Mouse (Mus musculus): ENCODE data around the gene Dhh. TPM values are rescaled to one million over a fixed set of nuclear protein-coding genes. Genes with fewer than 3 reads are reported as not detected.

Gene Dhh
- total and polyA plus RNA-seq, 2 experiments from 2014 or later = 0.68 to 0.85 TPM

DNA sequence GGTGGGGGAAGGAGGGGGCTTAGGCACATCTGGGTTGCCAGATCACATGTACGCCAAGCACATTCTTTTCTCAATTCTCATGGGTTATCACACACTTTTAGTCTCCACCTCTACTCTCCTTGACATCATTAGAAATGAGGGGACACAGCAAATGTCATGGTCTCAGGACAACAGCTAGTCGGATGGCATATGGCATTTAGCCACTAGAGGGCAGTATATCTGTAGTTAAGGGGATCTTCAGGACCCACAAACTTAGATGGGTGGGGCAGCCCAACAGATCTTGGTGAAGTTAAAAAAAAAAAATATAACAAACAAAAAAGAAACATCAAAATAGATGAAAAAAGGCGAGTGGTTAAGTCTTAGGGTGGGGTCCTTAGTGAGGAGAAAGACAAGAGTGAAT is 21.0 kb downstream of the Dhh start:
- Histone ChIP-seq H3K36me3 (ENCODE audit: insufficient read depth, low read length) (no peaks in the 10 kb centered on the region; the same call in 1 of the 2 replicates), H3K27me3 (ENCODE audit: insufficient read depth, low read length) (no peaks in the 10 kb centered on the region), H3K4me3 (ENCODE audit: low read length) (no peak overlapping the region), H3K9ac (replicated peaks; ENCODE audit: low read length) (no peak overlapping the region), H3K4me1 (ENCODE audit: insufficient read depth, low read length) (0 out of 2 replicates have a peak, but pooled peaks cover 3% of the 10 kb centered on the region), H3K9me3 (ENCODE audit: low read length) (no peaks in the 10 kb centered on the region), H3K27ac (no peak overlapping the region), H3K4me2 (ENCODE audit: low read depth, low read length) (no peak overlapping the region)
- WGBS = 15% methylated on average over 3 of the region's 3 CpGs
- peak; percentile 85 for TF ChIP-seq CTCF (IDR thresholded peaks at IDR 0.05; ENCODE audit: low read depth)
- peak; percentile 92 for DNase-seq (ENCODE audit: low spot score)
- no peak for ATAC-seq

- ATAC-seq (peak; percentile 88), DNase-seq (ENCODE audit: low spot score) (peak; percentile 98)
- H3K9me3 ChIP-seq (ENCODE audit: low read length) = no peaks in the 10 kb centered on the region
- H3K27ac ChIP-seq = peak overlapping the region; percentile 100
- 2% methylated on average over 47 of the region's 51 CpGs for WGBS
- peak overlapping the region; percentile 99 for H3K9ac ChIP-seq (replicated peaks; ENCODE audit: low read length)
- no peaks in the 10 kb centered on the region for H3K27me3 ChIP-seq (ENCODE audit: insufficient read depth, low read length)
- peaks cover 27% of the 10 kb centered on the region for H3K4me1 ChIP-seq (ENCODE audit: insufficient read depth, low read length)
- peak; percentile 28; the same call in 1 of the 2 replicates for TF ChIP-seq CTCF (IDR thresholded peaks at IDR 0.05; ENCODE audit: low read depth)
- peak overlapping the region; percentile 100 for H3K4me3 ChIP-seq (ENCODE audit: low read length)
- peak overlapping the region; percentile 99 for H3K4me2 ChIP-seq (ENCODE audit: low read depth, low read length)
- H3K36me3 ChIP-seq (ENCODE audit: insufficient read depth, low read length) = no peaks in the 10 kb centered on the region
Observed at GRCm38 (mm10) chr15:98871916-98872888, 26.1 kb downstream of the Dhh start.

DNA sequence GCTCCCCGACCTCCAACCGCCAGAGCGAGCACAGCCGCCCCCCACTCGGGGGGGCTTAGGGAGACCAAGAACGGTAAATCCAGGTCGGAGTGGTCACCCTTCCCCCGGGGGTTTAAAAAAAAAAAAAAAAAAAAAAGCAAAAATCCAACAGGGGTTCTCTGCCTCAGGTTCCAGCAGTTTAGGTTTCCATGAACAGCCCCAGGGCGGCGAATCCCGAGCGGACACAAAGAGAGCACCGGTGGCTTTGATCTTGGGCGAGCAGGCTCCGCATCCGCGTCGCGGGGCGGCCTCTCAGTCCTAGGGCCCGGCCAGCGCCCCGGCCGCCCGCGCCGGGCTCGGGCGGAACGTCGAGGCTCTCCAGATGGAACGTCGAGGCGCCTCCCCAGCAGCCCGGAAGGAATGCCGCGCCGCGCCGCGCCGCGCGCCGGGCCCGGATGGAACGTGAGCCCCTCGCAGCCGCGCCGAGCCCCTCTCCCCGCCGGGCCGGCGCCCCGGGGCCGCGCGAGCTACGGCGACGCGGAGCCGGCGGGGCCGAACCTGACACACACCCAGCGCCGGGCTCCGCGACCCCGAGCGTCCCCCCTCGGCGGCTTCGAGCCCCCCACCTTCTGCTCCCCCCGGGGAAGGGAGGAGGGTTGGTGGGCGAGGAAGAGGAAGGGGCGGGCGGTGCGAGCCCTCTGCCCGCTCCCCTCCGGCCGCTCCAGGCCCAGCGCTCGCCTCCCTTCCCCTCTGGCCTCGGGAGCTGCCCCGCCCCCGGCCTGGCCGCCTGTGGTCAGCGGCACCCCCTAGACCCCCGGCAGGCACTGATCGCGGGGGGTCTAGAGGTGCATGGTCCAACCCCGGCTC is 27.0 kb downstream of the Dhh start, which contains the start of gene Kmt2d:
Gene Kmt2d, minus strand, starts transcription at position 135 of the 846 bp plus-strand sequence.
- Histone ChIP-seq H3K27me3 (ENCODE audit: insufficient read depth, low read length) (no peaks in the 10 kb centered on the region), H3K27ac (peak within 1 kb of the TSS; percentile 100), H3K36me3 (ENCODE audit: insufficient read depth, low read length) (peaks cover under 1% of the 10 kb centered on the region; the same call in 1 of the 2 replicates), H3K4me3 (ENCODE audit: low read length) (peak within 1 kb of the TSS; percentile 100), H3K4me1 (ENCODE audit: insufficient read depth, low read length) (peaks cover 31% of the 10 kb centered on the region), H3K9ac (replicated peaks; ENCODE audit: low read length) (peak within 1 kb of the TSS; percentile 99), H3K9me3 (ENCODE audit: low read length) (no peaks in the 10 kb centered on the region), H3K4me2 (ENCODE audit: low read depth, low read length) (peak within 1 kb of the TSS; percentile 99)
- TF ChIP-seq CTCF (IDR thresholded peaks at IDR 0.05; ENCODE audit: low read depth) = no peak
- DNase-seq (ENCODE audit: low spot score) (peak; percentile 63), ATAC-seq (peak; percentile 51)
- under 1% methylated on average over 84 of the region's 94 CpGs for WGBS

- H3K9ac ChIP-seq (replicated peaks; ENCODE audit: low read length) = peak overlapping the region; percentile 99
- peak overlapping the region; percentile 99 for H3K4me2 ChIP-seq (ENCODE audit: low read depth, low read length)
- H3K9me3 ChIP-seq (ENCODE audit: low read length) = no peaks in the 10 kb centered on the region
- no peak for TF ChIP-seq CTCF (IDR thresholded peaks at IDR 0.05; ENCODE audit: low read depth)
- WGBS = 0% methylated on average over 16 of the region's 16 CpGs
- peaks cover 31% of the 10 kb centered on the region for H3K4me1 ChIP-seq (ENCODE audit: insufficient read depth, low read length)
- peak overlapping the region; percentile 100 for H3K4me3 ChIP-seq (ENCODE audit: low read length)
- peaks cover 9% of the 10 kb centered on the region for H3K36me3 ChIP-seq (ENCODE audit: insufficient read depth, low read length)
- peak overlapping the region; percentile 100 for H3K27ac ChIP-seq
- ATAC-seq = no peak
- no peaks in the 10 kb centered on the region for H3K27me3 ChIP-seq (ENCODE audit: insufficient read depth, low read length)
- DNase-seq (ENCODE audit: low spot score) = peak; percentile 45
Observed at GRCm38 (mm10) chr15:98870179-98871069, 27.9 kb downstream of the Dhh start.

GRCm38 (mm10) chr15:98869342-98870178 is 28.8 kb downstream of the Dhh start:
- WGBS = 10% methylated on average over 8 of the region's 8 CpGs
- peak overlapping the region; percentile 99 for H3K4me2 ChIP-seq (ENCODE audit: low read depth, low read length)
- peak overlapping the region; percentile 100 for H3K4me3 ChIP-seq (ENCODE audit: low read length)
- ATAC-seq (no peak), DNase-seq (ENCODE audit: low spot score) (no peak)
- no peak overlapping the region; the same call in 1 of the 2 replicates for H3K27ac ChIP-seq
- peaks cover 18% of the 10 kb centered on the region for H3K36me3 ChIP-seq (ENCODE audit: insufficient read depth, low read length)
- peak overlapping the region; percentile 99 for H3K9ac ChIP-seq (replicated peaks; ENCODE audit: low read length)
- H3K27me3 ChIP-seq (ENCODE audit: insufficient read depth, low read length) = no peaks in the 10 kb centered on the region
- no peak for TF ChIP-seq CTCF (IDR thresholded peaks at IDR 0.05; ENCODE audit: low read depth)
- H3K9me3 ChIP-seq (ENCODE audit: low read length) = no peaks in the 10 kb centered on the region
- peaks cover 31% of the 10 kb centered on the region for H3K4me1 ChIP-seq (ENCODE audit: insufficient read depth, low read length)
